Mouse (Mus musculus): ENCODE results near the gene Fmo1. TPM values are rescaled to one million over a fixed set of nuclear protein-coding genes. Genes with fewer than 3 reads are reported as not detected.
"Not testable (repeated sequence)": the region's sequence is repeated elsewhere in the genome, so short reads cannot be mapped to it uniquely, and the experiment has no call there.

Fmo1 gene
- polyA plus RNA-seq, 1 experiment from 2014 or later = 9.1 TPM

- 75% methylated on average over 4 of the region's 4 CpGs for WGBS
- no peaks in the 10 kb centered on the region for H3K27me3 ChIP-seq
- no peak for ATAC-seq (replicated peaks; ENCODE audit: insufficient number of reproducible peaks, insufficient read depth, low FRiP score, low read depth)
- H3K4me1 ChIP-seq (replicated peaks) = no peaks in the 10 kb centered on the region
- no peaks in the 10 kb centered on the region for H3K9me3 ChIP-seq (replicated peaks)
- H3K4me2 ChIP-seq = no peak overlapping the region
- no peaks in the 10 kb centered on the region for H3K36me3 ChIP-seq
- no peak overlapping the region for H3K9ac ChIP-seq
- H3K4me3 ChIP-seq = no peak overlapping the region
- H3K27ac ChIP-seq = no peak overlapping the region
These were observed 81.2 kb downstream of the Fmo1 start for GRCm38 (mm10) chr1:162785222-162785621.

GRCm38 (mm10) chr1:162783669-162784248 is 82.7 kb downstream of the Fmo1 start:
- 71% methylated on average over 7 of the region's 7 CpGs for WGBS
- H3K9me3 ChIP-seq (replicated peaks) = no peaks in the 10 kb centered on the region
- no peak overlapping the region for H3K4me2 ChIP-seq
- H3K27me3 ChIP-seq = no peaks in the 10 kb centered on the region
- no peak overlapping the region for H3K9ac ChIP-seq
- no peaks in the 10 kb centered on the region for H3K4me1 ChIP-seq (replicated peaks)
- no peaks in the 10 kb centered on the region for H3K36me3 ChIP-seq
- no peak for ATAC-seq (replicated peaks; ENCODE audit: insufficient number of reproducible peaks, insufficient read depth, low FRiP score, low read depth)
- no peak overlapping the region for H3K4me3 ChIP-seq
- no peak overlapping the region for H3K27ac ChIP-seq

GRCm38 (mm10) chr1:162781035-162781434 is 85.4 kb downstream of the Fmo1 start:
- H3K36me3 ChIP-seq; H3K27ac ChIP-seq; H3K4me1 ChIP-seq (replicated peaks); ATAC-seq (replicated peaks; ENCODE audit: insufficient number of reproducible peaks, insufficient read depth, low FRiP score, low read depth); H3K9me3 ChIP-seq (replicated peaks); H3K4me3 ChIP-seq; H3K27me3 ChIP-seq; H3K4me2 ChIP-seq; H3K9ac ChIP-seq: not testable (repeated sequence)
- WGBS = 90% methylated on average over 2 of the region's 2 CpGs

Other genes starting within 250 kb of the Fmo1 start
- 0.06 TPM in 1 of 2 replicates, not detected in the other for gene Myoc, start 227.5 kb downstream of the Fmo1 start, polyA plus RNA-seq (2015; fragmentation: Nextera tagmentation; extraction: Ambion mirVana)
- not detected in 2 replicates for gene Myocos, start 208.4 kb downstream of the Fmo1 start, polyA plus RNA-seq (2015; fragmentation: Nextera tagmentation; extraction: Ambion mirVana)
- gene Prrc2c, start 126.1 kb downstream of the Fmo1 start, polyA plus RNA-seq (2015; fragmentation: Nextera tagmentation; extraction: Ambion mirVana) = 83.6 and 84.0 TPM in 2 replicates
- 0.33 and 0.34 TPM in 2 replicates for gene Fmo4, start 52.6 kb downstream of the Fmo1 start, polyA plus RNA-seq (2015; fragmentation: Nextera tagmentation; extraction: Ambion mirVana)
- 7.7 and 8.0 TPM in 2 replicates for gene Fmo2, start 32.1 kb upstream of the Fmo1 start, polyA plus RNA-seq (2015; fragmentation: Nextera tagmentation; extraction: Ambion mirVana)
- 0.11 TPM in 1 of 2 replicates, not detected in the other for gene Fmo6, start 70.9 kb upstream of the Fmo1 start, polyA plus RNA-seq (2015; fragmentation: Nextera tagmentation; extraction: Ambion mirVana)
- 0.06 TPM in 2 replicates for gene Fmo3, start 117.9 kb upstream of the Fmo1 start, polyA plus RNA-seq (2015; fragmentation: Nextera tagmentation; extraction: Ambion mirVana)
- not detected in 2 replicates for gene Mroh9, start 219.1 kb upstream of the Fmo1 start, polyA plus RNA-seq (2015; fragmentation: Nextera tagmentation; extraction: Ambion mirVana)

Data from heart, embryonic 15.5 days (tissue).